Mouse (Mus musculus): ENCODE data around the gene Tnfsf18.
A peak's percentile ranks its signal among the peaks of the same experiment; 100 is the strongest.

Gene Tnfsf18

DNA sequence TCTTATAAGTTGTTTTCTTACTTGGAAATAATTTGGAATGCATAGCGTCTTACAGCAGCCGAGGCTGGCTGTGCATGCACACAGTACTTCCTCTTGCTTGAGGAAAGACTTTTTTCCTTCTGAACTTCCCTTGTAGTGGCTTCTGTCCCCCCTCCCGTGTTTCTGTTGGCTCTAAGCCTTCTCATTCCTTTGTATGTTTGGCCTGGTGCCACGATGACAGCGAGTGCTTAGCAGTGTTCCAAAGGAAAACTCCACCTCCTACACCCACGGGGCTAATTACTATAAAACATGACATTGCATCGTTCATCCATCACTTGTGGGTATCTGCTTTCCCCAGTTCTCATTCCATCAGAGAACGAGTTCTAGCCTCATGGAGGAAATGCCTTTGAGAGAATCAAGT lies at the start of gene Tnfsf18:
Tnfsf18 (plus strand) TSS at position 313 of the 400 bp plus-strand sequence.
- peak; percentile 14 for DNase-seq

DNA sequence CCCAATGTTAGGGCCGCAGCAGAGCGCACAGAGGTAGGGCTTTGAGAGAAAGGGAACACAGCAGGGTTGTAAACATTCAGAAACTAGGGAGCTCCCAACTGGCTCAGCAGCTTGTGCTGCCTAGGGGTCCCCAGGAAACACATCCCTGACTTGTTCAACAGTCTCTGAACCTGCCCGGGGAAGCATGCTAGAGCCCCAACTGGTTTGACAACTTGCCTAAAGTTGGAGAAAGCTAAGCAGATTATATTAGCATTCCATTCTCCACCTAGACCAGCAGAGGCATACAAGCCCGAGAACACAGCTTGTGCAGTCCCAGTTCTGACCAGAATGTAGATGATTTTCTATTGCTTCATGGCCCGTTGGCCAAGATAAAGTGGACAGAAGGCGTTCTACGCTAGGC lies 49.6 kb upstream of the Tnfsf18 start:
- DNase-seq, result no peak

DNA sequence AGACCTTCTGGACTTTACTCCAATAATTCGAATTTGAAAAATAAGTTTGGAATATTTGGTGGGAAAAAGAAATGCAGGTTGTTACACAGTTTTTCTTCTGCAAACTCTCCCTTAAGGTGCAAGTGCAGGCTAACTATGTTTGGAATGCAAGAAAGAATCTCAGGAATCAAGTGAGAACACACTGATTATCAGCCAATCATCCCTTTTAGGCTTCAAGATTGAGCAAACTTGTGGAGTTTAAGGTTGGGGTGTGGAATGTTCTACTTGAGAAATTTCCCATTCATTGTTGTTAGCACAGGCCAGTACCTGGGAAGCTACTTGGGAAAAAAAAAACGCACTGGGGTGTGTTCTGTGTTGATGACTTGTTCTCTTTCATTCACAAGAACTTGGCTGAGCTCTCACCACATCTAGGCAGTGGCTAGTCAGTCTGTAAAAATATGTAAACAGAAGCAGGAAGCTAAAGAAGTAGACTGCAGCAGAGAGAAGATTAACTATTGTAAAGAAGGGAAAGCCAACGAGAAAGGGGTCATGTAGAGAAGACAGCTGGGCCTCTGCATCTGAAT lies 42.7 kb upstream of the Tnfsf18 start:
- no peak for DNase-seq

DNA sequence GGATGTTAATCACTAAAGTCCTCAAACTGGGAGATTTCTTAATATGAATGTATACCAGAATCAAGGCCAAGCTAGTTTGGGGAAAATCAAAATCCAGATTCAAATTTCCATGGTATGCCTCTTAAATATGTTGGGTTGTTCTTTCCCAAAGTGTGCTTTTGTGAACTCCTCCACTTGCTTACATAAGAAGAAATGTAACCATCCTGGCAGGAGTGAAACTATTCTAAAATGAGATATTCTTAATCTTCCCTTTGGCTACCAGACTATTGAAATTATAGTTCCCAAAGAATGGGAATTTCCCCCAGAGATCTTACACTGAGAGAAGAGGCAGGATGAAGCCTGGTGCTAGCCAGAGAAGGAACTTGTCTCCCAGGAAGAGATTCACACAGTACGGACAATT lies 42.2 kb upstream of the Tnfsf18 start:
- DNase-seq, result no peak

DNA sequence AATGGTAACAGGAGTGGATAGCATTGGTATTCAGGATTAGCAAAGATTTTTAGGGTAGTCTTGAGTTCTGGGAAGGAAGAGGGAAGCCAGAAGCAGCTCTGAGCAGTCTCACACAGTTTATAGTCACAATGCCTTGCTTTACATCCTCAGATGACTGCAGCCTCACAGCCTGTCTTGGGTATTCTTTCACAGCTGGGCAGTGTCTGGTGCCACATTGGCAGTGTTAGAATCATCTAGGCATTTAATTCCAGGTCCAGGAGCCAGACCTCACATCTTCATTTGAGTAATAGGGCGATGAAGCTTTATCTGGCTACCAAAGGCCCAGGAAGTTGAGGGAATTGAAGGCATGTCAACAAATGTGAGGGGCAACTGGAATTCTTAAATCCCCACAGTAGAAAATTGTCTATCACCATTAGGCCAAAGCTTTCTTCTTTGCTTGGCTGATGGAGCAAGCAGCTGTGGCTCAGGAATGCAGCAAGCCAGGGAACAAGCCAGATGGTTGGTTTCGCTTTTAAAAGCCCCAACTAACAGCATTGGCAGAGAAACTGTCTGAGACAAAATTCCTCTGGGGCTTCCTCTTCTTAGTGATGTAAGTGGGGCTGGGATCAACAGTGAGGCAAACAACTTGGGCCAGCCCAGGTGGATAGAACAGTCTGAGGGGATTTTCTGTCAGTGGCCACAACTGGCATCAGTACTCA lies 30.9 kb upstream of the Tnfsf18 start:
- no peak for DNase-seq

DNA sequence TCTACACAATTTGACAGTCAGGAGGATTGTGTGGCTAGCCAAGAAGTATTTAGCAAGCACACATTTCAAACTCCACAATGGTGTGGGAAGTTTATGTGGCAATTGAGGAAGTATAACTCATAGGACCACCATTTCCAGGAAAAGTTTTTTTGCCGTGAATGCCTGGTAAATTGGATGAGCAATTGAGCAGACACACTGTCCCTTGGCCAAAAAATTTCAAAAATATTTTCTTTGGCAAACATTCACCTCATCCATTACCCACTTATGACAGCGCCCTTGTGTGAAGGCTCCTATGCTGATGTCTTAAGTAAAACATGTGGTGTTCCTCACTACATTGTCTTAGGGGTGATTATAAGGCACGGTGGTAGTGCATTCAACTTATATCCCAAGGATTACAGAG lies 17.2 kb upstream of the Tnfsf18 start:
- no peak for DNase-seq

DNA sequence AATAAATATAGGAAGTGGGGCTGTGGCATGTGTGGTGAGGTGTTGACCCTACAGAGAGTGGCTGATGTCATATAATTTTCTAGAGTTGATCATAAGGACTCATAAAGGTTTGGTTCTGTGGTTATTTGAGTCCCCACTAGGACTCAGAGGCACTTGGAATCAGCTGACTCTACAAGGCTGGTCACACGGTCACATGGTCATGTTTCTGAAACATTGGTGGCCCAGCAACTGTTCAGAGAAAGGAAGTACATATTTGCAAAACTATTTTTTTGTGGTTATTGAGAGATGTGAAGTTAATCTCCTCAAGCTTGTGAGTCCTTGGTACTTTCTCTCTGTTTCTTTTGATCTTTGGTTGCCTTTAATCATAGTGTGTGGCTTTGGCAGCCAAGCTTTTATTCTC lies 14.6 kb upstream of the Tnfsf18 start:
- DNase-seq, result no peak

DNA sequence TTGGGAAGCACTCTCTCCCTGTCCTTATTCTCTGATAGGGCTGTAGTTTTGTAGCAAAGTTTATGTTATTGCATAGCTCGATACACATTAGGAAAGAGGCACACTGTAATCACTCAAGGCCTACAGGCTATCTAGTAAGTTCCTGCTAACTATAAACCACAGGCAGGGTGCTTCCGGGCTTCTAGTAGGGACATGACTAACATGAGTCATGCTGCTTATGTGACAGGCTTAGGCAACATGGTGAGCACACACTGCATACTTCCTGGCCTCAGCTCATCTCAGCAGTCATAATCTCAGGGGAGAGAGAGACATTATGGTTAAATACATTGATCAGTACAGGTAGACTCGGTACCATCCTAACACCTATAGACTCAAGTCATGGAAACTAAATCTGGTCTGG lies 12.2 kb upstream of the Tnfsf18 start:
- DNase-seq, result no peak

DNA sequence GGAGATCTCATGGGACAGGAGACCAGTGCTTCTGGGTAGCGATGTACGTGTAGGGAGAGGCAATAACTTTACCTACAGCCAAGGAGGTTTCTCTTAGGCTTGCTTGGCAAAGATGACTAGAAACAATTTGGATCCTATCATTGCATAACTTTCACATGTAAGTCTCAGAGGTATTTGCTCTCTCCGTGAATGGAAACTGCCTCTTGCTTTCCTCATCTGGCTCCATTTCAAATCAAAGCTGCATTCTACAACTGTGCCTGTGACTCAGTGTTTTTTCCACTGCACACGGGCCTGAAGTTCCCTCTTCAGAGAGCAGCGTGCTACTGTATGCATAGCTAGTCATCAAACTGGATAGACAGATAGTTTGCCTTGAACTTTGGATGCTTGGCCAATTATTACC lies 7.4 kb upstream of the Tnfsf18 start:
- DNase-seq, result no peak

DNA sequence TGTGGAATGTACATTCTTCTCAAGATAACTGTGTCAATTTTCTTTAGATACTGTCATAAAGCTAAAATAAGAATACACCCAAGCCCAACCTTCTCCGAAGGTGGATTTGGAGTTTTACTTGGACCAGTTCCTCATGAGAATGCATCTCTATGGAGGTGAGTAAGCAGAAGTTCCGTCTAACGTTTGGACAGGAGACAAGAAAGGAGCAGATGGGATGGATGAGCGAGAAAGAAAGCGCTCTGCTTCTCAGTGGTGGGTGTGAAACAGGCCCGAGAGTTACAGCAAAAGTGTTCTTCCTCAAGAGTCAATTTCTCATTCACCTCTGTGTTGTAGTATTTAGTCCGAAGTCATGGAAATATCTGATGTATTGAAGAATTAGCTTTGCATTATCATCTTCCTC lies 2.7 kb upstream of the Tnfsf18 start:
- DNase-seq, result peak; percentile 13

DNA sequence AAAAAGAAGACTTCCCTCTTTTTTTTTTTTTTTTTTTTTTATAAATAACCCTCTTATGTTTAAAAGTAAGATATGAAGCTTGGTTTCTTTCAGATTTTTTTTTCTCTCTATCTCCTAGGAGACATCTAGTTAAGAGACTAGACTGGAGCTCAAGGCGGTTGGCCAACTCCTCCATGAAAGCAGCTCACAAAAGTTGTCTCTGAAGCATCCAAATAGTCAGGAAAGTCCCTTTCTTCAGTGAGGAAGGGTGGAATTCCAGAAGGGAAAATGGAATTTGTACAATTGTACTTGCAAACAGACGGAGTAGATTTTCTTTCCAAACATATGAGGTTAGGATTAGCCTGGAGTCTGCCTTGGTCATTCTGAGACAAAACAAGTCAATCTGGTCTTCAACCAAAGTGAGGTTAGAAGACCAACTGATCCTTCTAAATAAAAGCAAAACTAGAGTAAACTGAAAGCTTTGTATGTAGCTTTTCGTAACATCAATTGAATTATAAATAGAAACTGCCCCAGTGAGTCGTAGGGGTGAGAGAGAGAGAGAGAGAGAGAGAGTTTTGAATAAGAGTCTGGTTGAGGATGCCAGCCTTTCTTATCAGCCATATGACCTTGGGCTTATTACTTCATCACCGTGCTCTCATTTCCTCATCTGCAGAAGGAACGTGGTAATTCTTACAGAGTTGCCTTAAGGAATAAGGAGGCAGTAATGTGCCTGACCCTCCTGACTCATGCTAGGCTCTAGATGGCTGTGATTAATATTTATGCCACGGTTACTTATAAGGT lies 2.6 kb downstream of the Tnfsf18 start:
- no peak for DNase-seq

DNA sequence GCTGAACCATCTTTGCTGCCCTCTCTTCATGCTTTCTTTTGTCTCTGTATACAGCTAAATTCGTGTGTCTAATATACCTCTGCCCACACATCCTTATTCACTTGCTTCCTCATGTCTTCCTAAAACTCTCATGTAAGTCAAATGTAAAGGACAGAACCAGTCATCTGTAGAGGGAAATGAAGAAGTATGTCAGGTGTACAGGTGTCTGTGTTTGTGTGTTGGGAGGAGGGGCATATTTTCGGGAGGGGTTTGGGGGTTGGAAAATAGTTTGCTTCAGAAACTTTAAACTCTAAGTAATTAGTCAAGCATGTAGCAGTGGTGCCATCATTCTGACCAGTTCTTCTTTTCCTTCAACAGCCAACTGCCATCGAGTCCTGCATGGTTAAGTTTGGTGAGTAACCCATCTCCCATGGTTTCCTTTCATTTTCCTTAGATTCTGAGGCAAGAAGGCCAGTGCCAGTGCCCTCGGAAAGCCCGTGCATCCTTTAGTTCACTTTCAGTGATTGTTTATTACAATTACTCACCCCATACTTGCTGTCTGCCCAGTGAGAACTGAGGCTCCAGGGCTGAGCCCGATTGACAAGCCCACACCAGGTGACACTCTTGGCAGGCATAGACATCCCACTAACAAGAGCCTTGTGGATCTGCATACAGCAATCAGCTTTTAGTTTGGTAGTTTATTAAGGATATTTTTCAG lies 5.8 kb downstream of the Tnfsf18 start:
- DNase-seq, result no peak

DNA sequence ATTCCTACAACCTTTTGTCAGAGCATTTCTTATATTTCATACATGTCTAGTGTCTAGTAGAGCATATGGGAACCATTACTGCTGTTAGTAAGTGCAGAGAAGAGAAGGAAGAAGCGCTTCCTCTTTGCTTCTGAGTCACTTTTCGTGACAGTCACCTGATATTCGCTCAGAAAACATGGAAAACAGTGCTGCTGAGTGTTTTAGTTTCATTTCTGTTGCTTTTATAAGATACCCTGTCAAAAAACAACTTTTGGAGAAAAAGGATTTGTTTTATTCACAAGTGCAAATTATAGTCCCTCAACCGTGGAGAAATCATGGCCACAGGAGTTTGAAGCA lies 6.3 kb downstream of the Tnfsf18 start:
- no peak for DNase-seq

DNA sequence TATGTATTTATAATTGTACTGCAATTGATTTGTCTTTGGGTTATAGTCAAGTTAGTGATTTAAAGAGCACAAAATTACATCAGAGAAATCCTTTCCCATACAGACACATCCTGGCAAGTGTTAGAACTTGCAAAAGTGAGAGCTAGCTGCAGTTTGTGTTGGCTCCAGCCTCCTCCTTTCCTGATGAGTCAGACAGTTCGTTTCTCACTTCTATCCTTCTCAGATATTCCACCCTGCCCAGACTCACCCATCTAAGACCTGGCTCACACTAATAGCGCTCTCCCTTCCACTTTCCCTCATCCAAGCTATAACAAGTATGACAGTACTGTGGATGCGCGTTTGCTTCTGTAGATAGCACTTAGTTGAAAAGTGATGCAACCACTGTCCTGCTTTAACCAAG lies 11.9 kb downstream of the Tnfsf18 start:
- DNase-seq, result no peak

DNA sequence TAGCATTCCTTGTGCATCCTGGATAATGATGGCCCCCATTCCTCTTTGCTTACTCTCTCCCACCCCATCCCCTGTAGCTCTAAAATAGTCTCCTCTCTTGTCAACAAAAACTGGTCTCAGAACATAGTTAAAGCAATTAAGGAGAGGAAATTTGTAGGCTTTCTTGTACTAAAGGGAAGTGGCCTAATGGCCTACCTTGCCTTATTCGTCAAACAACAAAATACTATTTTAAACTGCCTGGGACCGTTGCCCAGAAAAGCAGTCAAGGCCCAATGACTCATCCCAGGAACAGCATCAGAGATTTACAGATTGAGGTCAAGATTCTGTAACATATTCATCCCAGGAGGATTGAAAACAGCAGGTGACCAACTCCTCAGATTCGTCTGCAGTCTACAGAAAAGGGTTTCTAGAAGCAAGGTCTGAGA lies 13.2 kb downstream of the Tnfsf18 start:
- peak; percentile 57 for DNase-seq

DNA sequence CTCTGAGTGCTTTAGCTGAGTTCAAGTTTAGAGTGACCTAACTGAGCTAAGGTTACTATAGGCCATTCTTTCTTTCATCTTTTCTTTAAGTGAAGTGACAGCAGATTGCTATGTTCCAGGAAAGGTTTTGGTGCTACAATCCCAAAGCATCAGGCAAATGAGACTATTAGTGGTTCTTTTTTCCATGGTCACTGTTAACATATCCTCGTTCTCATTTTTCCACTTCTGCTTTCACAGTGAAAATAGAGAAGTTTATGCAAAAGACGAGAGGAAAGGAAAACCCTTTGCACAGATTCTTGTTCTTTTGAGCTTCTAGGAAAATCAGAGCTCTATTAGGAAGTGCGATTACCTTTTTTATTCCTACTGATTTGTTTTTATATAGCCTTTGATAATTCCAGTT lies 22.9 kb downstream of the Tnfsf18 start:
- DNase-seq, result no peak

DNA sequence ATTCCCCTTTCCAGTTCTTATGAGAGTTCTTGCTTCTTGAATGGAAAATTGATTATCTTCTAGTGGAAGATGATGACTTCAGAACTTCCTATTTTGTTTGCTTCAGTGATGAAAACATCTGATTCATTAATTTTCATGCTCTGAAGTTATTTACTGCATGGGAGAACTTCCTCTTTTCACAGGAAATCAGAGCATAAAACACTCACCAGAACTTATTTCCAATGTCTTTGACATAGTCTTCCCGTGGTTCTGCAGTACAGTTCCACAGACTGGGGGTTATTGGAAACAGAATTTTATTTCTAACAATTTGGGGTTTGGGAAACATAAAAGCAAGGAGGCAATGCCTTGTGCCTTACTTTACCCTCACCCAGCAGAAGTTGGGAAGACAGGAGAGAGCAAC lies 25.8 kb downstream of the Tnfsf18 start:
- DNase-seq, result no peak

DNA sequence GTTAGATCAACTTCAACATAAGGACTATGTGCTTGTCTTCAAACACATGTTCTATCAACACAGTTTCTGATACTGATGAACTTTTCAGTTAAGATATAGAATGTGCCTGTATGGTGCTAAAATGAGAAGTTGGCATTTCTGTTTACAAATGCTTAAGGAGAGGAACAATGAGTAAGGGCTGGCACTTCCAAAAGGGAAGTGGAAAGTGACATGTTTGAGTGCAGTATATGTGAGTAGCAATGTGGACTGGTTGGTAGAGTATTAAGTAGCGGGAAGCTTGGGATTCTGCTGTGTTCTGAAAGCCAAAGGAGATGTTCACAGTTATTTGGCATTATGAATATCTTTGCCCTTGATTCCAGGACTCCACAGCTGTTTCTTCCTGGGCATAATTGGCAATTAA lies 33.7 kb downstream of the Tnfsf18 start:
- DNase-seq, result no peak

DNA sequence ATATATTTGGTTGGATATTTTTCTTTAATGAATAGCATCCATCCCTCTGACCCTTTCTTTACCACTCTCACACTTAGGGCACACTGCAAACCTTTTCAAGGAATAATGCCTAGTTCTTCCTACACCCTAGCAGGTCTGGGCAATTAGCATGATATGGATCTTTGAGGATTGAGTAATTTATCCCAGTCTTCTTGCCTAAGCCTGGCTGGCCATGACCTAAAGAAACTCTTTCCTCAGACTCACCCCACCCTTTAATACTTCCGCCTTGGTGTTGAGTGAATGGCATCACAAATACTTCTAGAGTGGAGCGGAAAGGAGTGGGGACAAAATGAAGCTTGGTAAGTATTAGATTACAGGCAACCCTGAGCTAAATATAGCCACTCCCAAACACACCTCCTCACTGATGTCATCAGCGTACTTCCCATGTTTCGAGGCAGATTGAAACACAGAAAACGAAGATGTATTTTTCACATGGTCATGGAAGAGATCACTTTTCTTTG lies 56.2 kb downstream of the Tnfsf18 start:
- DNase-seq, result no peak

DNA sequence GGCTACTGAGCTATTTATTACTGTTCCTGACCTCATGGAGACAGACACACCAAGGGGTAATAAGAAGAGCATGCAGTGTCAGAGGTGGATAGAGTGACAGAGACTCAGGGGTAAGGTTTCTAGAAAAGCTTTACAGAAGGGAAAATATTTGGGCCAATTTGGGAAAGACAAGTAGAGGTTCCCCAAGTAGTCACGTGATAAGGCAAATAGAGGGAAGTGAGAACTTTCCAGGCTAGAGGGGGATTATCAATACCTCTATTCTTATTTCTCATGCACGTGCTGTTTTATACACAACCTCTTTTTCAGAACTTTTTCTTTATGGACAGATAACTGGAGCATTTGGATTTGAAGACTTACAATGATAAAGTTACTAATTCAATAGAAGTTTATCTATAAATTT lies 57.6 kb downstream of the Tnfsf18 start:
- DNase-seq, result no peak
